Mouse (Mus musculus) lung, adult 2 months (tissue): Measurements from ENCODE around the gene Pla2g1b. TPM values are rescaled to one million over a fixed set of nuclear protein-coding genes. Genes with fewer than 3 reads are reported as not detected.
"Not testable (repeated sequence)": the region's sequence is repeated elsewhere in the genome, so short reads cannot be mapped to it uniquely, and the experiment has no call there.

ENCODE experiments used
- DNase-seq: peaks from one replicate; pipeline ENCODE4 v3.0.0; 2022
- H3K4me1 ChIP-seq: fragments of 200-500 bp; 2 replicates; pipeline ENCODE4 v1.6.1; 2011; ENCODE audit warnings: low read length; ENCODE audit not compliant: control insufficient read depth, insufficient read depth
- H3K4me3 ChIP-seq: fragments of 200-500 bp; replicated peaks from 2 replicates; pipeline ENCODE3; 2011; ENCODE audit warnings: low read depth, mild to moderate bottlenecking, control low read depth, low read length; ENCODE audit errors: extremely low read depth
- CTCF ChIP-seq: fragments of 200-500 bp; IDR thresholded peaks from 2 replicates; pipeline ENCODE4 v1.5.1; 2011; ENCODE audit warnings: mild to moderate bottlenecking, low read length, control low read depth; ENCODE audit not compliant: insufficient read depth
- POLR2A ChIP-seq: fragments of 200-500 bp; IDR thresholded peaks from 2 replicates; pipeline ENCODE4 v1.6.1; 2011; ENCODE audit warnings: low read depth, mild to moderate bottlenecking, control low read depth, low read length, borderline replicate concordance; ENCODE audit errors: extremely low read depth
- whole genome bisulfite sequencing: fragments of 180-500 bp; shearing (Covaris S2); methylation state at CpG from one replicate; pipeline ENCODE4 v1.1.7; 2018; 5-methylcytosine and 5-hydroxymethylcytosine counted together
- polyA plus RNA-seq: library from polyadenylated mRNA; depleted of rRNA; stranded (reverse); fragments of >200 nt; gene quantifications from 2 replicates; pipeline ENCODE4 v1.2.3, GENCODE M21; 2012

Pla2g1b gene
- polyA plus RNA-seq, 1 experiment = 38.0 TPM

DNA sequence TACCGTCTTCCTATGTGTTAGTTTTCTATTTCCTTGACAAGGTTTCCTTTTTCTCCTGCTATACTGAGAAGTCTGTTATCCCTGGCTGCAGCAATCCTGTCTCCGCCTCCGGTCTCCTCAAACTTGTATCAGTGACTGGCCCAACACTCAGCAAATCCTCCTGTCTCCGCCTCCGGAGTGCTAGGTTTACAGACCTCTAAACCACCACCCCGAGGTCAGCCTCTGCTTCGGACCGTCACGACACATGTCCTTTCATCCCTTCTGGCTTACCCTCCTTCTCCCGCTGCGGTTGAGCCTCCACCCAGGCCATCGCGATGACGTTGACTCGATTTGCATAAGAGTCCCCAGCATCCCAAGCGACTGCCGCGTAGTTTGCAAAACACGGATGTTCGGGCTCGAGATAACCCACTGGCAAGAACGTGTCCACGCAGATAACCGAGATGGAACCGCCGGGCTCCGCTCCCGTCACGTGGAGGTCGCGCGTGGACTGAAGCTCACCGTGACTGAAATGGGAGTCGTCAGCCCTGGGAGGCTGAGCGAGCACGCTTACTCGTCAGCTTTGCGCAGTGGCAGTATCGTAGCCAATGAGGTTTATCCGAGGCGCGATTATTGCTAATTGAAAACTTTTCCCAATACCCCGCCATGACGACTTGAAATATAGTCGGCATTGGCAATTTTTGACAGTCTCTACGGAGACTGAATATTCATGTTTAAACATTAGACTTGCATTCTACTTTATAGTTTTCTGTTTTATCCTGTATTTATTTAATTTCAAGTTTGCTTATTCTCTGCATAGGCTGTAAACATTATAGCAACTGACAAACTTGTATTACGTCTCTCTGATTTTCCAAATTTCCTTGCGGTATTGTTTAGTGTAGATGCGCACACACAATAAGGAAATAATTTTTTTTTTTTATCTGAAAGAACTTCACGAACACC, 23.9 kb downstream of the Pla2g1b start:
- Histone ChIP-seq H3K4me1 (peaks cover 6% of the 10 kb centered on the region), H3K4me3 (peak overlapping the region; percentile 52)
- DNase-seq = peak; percentile 89
- WGBS = under 1% methylated on average over 50 of the region's 50 CpGs
- peak; percentile 89 for TF ChIP-seq POLR2A
- TF ChIP-seq CTCF = no peak

DNA sequence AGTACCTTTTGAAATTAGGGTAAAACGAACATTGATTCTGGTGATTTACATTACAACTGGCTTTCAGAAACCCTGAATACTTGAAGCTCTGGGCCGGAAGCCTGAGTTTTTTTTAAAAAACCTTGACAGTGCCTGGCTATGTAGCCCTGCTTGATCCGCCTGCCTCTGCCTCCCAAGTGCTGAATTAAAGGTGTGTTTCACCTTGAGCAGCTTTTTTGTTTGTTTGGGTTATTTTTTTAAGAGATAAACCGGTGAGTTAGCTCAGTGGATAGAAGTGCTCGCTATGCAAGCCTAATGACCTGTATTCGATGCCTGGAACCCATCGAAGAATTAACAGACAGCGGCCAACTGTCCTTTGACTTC, 24.6 kb downstream of the Pla2g1b start:
- TF ChIP-seq CTCF = no peak
- no peak for TF ChIP-seq POLR2A
- DNase-seq = no peak
- peaks cover 6% of the 10 kb centered on the region for H3K4me1 ChIP-seq
- no peak overlapping the region for H3K4me3 ChIP-seq
- 11% methylated on average over 8 of the region's 8 CpGs for WGBS

DNA sequence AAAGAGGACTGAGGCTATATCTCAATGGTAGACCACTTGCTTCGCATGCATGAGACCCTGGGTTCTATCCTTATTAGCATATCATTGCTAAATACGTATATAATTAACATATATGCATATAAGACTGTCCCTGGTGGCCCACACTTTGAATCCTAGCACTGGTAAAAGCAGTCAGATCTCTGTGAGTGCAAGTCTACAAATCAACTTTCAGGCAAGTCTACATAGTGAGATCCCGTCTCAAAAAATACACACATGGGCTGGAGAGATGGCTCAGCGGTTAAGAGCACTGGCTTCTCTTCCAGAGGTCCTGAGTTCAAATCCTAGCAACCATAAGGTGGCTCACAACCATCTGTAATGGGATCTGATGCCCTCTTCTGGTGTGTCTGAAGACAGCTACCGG, 25.0 kb downstream of the Pla2g1b start:
- Histone ChIP-seq H3K4me3 (no peak overlapping the region), H3K4me1 (peaks cover 6% of the 10 kb centered on the region)
- DNase-seq = no peak
- no peak for TF ChIP-seq CTCF
- no peak for TF ChIP-seq POLR2A
- 32% methylated on average over 5 of the region's 5 CpGs for WGBS

DNA sequence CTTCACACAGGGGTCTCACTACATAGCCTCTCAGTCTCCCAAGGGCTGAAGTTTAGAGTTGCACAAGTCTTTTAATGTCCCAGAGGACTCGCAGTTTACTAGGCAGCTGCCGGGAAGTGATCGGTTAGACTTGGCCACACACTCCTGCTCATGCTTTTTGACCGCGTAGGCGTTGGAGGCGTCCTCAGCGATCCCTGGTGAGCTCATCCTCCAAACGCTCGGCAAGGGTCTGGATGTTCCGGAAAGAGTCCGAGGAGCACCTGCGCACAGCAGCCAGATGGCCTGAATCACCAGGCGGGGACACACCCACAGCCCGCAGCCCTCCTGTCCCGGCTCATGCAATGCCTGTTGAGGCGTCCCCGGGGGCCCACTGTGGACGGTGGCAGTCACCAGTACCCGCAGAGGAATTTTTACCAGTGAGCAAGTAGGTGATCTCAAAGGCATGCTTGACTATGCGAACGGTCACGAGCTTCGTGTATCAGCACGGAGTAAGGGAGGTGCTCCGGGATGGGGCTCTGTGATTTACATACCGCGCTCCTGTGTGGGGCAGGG, 25.8 kb downstream of the Pla2g1b start:
- Histone ChIP-seq H3K4me3 (peak overlapping the region; percentile 7), H3K4me1 (peaks cover 6% of the 10 kb centered on the region)
- 7% methylated on average over 28 of the region's 28 CpGs for WGBS
- DNase-seq = peak; percentile 41
- TF ChIP-seq POLR2A (no peak), CTCF (no peak)

DNA sequence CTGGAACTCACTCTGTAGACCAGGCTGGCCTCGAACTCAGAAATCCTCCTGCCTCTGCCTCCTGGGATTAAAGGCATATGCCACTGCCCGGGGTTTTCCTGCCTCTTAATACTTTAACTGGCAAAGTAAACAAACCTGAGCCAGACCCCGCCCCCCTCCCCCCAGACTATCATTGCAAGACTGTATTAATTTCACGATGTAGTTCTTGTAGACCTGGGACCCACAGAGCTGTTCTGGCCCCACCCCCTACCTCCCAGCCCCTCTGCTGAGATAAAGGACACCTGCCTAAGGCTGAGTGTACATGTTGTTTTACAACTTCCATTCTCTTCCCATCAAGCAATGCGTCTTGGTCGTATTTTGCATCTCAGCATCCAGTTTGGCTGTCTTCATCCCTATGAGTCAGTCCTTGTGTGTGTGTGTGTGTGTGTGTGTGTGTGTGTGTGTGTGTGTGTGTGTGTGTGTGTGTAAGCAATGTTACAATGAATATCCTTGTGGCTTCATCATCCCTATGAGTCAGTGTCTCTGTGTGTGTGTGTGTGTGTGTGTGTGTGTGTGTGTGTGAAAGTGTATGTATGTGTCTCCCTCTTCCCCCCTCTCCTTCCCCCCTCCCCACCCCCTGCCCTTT, 26.8 kb downstream of the Pla2g1b start:
- Histone ChIP-seq H3K4me1 (peaks cover 6% of the 10 kb centered on the region), H3K4me3 (no peak overlapping the region)
- 56% methylated on average over 6 of the region's 6 CpGs for WGBS
- no peak for DNase-seq
- TF ChIP-seq POLR2A (no peak), CTCF (no peak)

DNA sequence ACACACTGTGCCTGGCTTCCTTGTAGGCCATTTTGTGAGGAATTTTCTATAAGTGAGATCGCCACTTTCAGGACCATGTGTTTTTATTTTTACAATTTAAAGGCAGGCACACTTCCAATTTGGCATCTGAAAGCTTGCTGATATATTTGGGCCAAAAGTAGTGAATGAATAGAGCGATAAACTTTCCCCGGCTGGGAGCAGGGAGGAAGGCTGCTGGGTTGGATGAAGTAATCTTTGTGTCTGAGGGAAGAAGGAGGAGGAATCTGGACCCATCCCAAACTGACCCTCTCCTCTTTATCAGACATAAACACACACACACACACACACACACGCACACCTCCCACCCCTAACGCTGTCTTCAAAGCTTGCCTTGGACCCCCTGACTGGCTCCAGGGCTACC, 27.4 kb downstream of the Pla2g1b start:
- 33% methylated on average over 5 of the region's 5 CpGs for WGBS

DNA sequence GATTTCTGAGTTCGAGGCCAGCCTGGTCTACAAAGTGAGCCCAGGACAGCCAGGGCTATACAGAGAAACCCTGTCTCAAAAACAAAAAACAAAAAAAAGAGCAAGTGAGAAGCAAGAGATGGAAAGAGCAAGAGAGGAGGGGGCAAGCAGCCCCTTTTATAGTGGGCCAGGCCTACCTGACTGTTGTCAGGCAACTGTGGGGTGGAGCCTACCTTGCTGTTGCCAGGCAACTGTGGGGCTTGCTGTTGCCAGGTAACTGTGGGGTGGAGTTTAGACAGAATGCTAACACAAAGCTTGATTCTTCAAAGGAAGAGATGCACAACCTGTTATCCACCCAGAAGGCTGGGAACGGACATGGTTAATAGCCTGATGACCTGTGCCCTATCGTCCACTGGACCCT, 29.6 kb downstream of the Pla2g1b start:
- H3K4me1 ChIP-seq, H3K4me3 ChIP-seq, DNase-seq: not testable (repeated sequence)
- 84% methylated on average over 3 of the region's 3 CpGs for WGBS

More for the DNA sequence above, 27.4 kb downstream of the Pla2g1b start:
- H3K4me1 ChIP-seq = peaks cover 6% of the 10 kb centered on the region
- H3K4me3 ChIP-seq = no peak overlapping the region
- TF ChIP-seq POLR2A (no peak), CTCF (no peak)
- DNase-seq = no peak

DNA sequence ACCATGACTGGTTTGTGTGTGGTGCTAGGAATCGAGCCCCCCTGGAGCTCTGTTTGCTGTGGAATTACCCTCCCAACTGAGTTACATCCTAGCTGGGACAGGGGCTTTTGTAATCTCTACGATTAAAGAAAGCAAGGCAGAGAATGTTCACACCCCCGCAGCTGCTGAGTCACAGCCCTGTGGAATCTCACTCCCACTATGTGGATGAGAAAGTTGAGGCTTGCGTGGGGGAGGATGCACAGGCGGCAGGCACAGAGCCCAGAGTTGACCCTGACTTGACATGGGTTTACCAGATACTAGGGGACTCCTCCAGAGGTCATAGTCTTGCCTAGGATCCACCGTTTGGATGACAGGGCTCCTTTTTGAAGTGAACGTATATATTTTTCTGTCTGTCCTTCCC, 31.0 kb downstream of the Pla2g1b start:
- TF ChIP-seq CTCF (no peak), POLR2A (no peak)
- no peak for DNase-seq
- H3K4me1 ChIP-seq = peaks cover under 1% of the 10 kb centered on the region
- H3K4me3 ChIP-seq = no peak overlapping the region
- 77% methylated on average over 7 of the region's 7 CpGs for WGBS

DNA sequence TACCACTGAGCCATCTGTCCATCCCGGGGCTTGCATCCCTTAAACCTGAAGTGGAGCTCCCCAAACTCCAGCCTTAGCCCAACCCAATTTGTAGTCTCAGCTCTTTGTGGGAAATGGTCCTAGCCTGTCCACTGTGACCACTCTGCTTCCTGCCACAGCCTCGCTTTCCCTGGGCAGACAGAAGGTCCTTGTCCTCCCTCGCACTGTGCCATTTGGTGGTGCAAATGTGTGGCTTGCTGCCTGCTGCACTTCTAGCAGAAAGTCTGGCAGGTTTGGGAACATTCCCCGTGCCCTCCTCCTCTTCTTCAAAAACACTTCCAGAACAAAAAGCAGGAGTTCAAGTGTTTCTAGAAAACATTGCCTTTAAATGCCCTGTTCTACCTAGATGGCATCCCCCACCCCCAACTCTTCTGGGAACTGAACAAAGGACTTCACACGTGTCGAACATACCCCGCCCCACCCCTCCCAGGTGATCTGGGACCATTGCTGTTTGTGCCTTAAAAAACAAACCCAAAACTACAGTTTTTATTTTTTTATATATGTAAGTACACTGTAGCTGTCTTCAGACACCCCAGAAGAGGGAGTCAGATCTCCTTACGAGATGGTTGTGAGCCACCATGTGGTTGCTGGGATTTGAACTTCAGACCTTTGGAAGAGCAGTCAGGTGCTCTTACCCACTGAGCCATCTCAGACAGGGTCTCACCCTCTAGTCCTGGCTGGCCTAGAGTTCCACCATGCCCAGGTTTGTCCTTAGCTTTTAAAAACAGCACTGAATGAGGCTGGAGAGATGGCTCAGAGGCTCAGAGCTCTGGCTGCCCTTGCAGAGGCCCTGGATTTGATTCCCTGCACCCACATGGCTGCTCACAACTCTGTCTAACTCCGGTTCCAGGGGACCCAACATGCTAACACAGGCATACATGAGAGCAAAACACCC, 32.5 kb downstream of the Pla2g1b start:
- DNase-seq = no peak
- Histone ChIP-seq H3K4me1 (no peaks in the 10 kb centered on the region; the same call in 1 of the 2 replicates), H3K4me3 (no peak overlapping the region)
- 56% methylated on average over 9 of the region's 9 CpGs for WGBS
- no peak for TF ChIP-seq CTCF
- TF ChIP-seq POLR2A = no peak
